Mouse (Mus musculus): ENCODE measurements at regions not wholly inside any gene's neighbourhood (a gene's known extent, or its start where the extent isn't known, plus 50 kb on each side); places are given as distances from the start of the nearest gene placed in this dataset.
A peak's percentile ranks its signal among the peaks of the same experiment; 100 is the strongest.

GRCm38 (mm10) chr8:27677143-27678106, 230.0 kb downstream of the Poteg start:
- peak; percentile 81 for DNase-seq

GRCm38 (mm10) chr8:27679164-27679563, 231.7 kb downstream of the Poteg start:
- peak; percentile 71 for DNase-seq

GRCm38 (mm10) chr8:27721988-27722387, 274.5 kb downstream of the Poteg start:
- DNase-seq: peak; percentile 5

- DNase-seq: no peak
Observed at GRCm38 (mm10) chr8:27770296-27770695, 322.8 kb downstream of the Poteg start.

- no peak for DNase-seq
Observed at GRCm38 (mm10) chr8:27770803-27771202, 323.3 kb downstream of the Poteg start.

GRCm38 (mm10) chr8:27771250-27771649, 323.8 kb downstream of the Poteg start:
- DNase-seq: no peak

- DNase-seq: no peak
Observed at GRCm38 (mm10) chr8:27778982-27779381, 331.5 kb downstream of the Poteg start.
